Mouse (Mus musculus) embryonic fibroblast, embryonic 13.5 days (primary cell): Measurements from ENCODE around the gene Wdr11.

Source experiments
- CTCF ChIP-seq: IDR thresholded peaks from 2 replicates; pipeline ENCODE4 v1.5.1; 2011; ENCODE audit warnings: mild to moderate bottlenecking, control low read depth, low read length, moderate library complexity, borderline replicate concordance; ENCODE audit not compliant: insufficient read depth
- POLR2A ChIP-seq: IDR thresholded peaks from 2 replicates; pipeline ENCODE4 v1.6.1; 2011; ENCODE audit warnings: low read depth, mild to moderate bottlenecking, control low read depth, low read length, moderate library complexity

DNA sequence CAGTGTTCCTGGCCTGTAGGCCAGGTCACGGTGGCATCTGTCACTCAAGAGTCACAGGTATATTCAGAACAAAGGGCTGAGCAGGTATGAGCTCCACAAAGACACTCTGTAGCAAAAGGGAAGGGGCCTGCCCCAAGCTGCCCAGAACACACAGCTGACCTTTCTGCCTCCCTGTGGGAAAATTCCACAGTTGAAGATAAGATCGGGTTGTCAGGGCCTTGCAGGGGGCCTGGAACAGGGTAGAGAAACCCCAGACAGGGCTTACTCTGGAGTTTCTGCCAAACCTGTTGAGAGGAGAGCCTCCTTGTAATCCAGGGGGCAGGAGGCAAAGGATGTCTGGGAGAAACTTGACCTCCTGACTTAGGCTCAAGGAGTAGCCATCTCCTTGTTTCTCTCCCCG lies 90.9 kb downstream of the Wdr11 start:
- TF ChIP-seq CTCF (no peak), POLR2A (no peak)
